Mouse (Mus musculus): ENCODE data around the gene B3gntl1. TPM values are rescaled to one million over a fixed set of nuclear protein-coding genes. Genes with fewer than 3 reads are reported as not detected.

The B3gntl1 gene
- total and polyA plus RNA-seq, 2 experiments, result 2.4 to 2.7 TPM

- Histone ChIP-seq H3K36me3 (ENCODE audit: control insufficient read depth, insufficient read depth, low read length) (peaks cover 22% of the 10 kb centered on the region), H3K4me3 (ENCODE audit: insufficient read depth, low read depth, low read length) (no peak overlapping the region), H3K79me2 (ENCODE audit: control insufficient read depth, insufficient read depth, low read length) (no peaks in the 10 kb centered on the region), H3K27me3 (ENCODE audit: control insufficient read depth, insufficient read depth, low read length) (no peaks in the 10 kb centered on the region), H3K4me1 (ENCODE audit: control insufficient read depth, insufficient read depth, low read length) (no peaks in the 10 kb centered on the region), H3K9ac (ENCODE audit: low read depth, low read length) (no peak overlapping the region), H3K27ac (replicated peaks; ENCODE audit: insufficient read depth, low read depth, low read length) (no peak overlapping the region)
- DNase-seq (ENCODE audit: extremely low read depth, low read depth, low spot score), result no peak
- WGBS, result 96% methylated on average over 2 of the region's 2 CpGs
- TF ChIP-seq CTCF (IDR thresholded peaks at IDR 0.05; ENCODE audit: low read depth, low read length) (no peak), POLR2A (IDR thresholded peaks at IDR 0.05; ENCODE audit: extremely low read depth, insufficient read depth, low read length) (no peak)
Measured at GRCm38 (mm10) chr11:121641501-121642145, 31.3 kb downstream of the B3gntl1 start.

- Histone ChIP-seq H3K4me1 (ENCODE audit: control insufficient read depth, insufficient read depth, low read length) (no peaks in the 10 kb centered on the region), H3K27ac (replicated peaks; ENCODE audit: insufficient read depth, low read depth, low read length) (no peak overlapping the region), H3K79me2 (ENCODE audit: control insufficient read depth, insufficient read depth, low read length) (no peaks in the 10 kb centered on the region), H3K36me3 (ENCODE audit: control insufficient read depth, insufficient read depth, low read length) (peaks cover 13% of the 10 kb centered on the region), H3K4me3 (ENCODE audit: insufficient read depth, low read depth, low read length) (no peak overlapping the region), H3K27me3 (ENCODE audit: control insufficient read depth, insufficient read depth, low read length) (no peaks in the 10 kb centered on the region), H3K9ac (ENCODE audit: low read depth, low read length) (no peak overlapping the region)
- no peak for TF ChIP-seq CTCF (IDR thresholded peaks at IDR 0.05; ENCODE audit: low read depth, low read length)
- TF ChIP-seq POLR2A (IDR thresholded peaks at IDR 0.05; ENCODE audit: extremely low read depth, insufficient read depth, low read length), result no peak
- DNase-seq (ENCODE audit: extremely low read depth, low read depth, low spot score), result no peak
- WGBS, result 89% methylated on average over 10 of the region's 10 CpGs
Measured at GRCm38 (mm10) chr11:121636646-121637045, 36.3 kb downstream of the B3gntl1 start.

GRCm38 (mm10) chr11:121631410-121631809 is 41.5 kb downstream of the B3gntl1 start:
- H3K4me3 ChIP-seq (ENCODE audit: insufficient read depth, low read depth, low read length), result no peak overlapping the region
- H3K36me3 ChIP-seq (ENCODE audit: control insufficient read depth, insufficient read depth, low read length), result no peaks in the 10 kb centered on the region; the same call in 1 of the 2 replicates
- no peak for DNase-seq (ENCODE audit: extremely low read depth, low read depth, low spot score)
- WGBS, result 97% methylated on average over 7 of the region's 7 CpGs
- H3K9ac ChIP-seq (ENCODE audit: low read depth, low read length), result no peak overlapping the region
- no peaks in the 10 kb centered on the region for H3K79me2 ChIP-seq (ENCODE audit: control insufficient read depth, insufficient read depth, low read length)
- no peak overlapping the region for H3K27ac ChIP-seq (replicated peaks; ENCODE audit: insufficient read depth, low read depth, low read length)
- no peaks in the 10 kb centered on the region for H3K4me1 ChIP-seq (ENCODE audit: control insufficient read depth, insufficient read depth, low read length)
- TF ChIP-seq CTCF (IDR thresholded peaks at IDR 0.05; ENCODE audit: low read depth, low read length) (no peak), POLR2A (IDR thresholded peaks at IDR 0.05; ENCODE audit: extremely low read depth, insufficient read depth, low read length) (no peak)
- no peaks in the 10 kb centered on the region for H3K27me3 ChIP-seq (ENCODE audit: control insufficient read depth, insufficient read depth, low read length)

- H3K4me3 ChIP-seq (ENCODE audit: insufficient read depth, low read depth, low read length), result no peak overlapping the region
- no peak overlapping the region for H3K27ac ChIP-seq (replicated peaks; ENCODE audit: insufficient read depth, low read depth, low read length)
- no peak overlapping the region for H3K9ac ChIP-seq (ENCODE audit: low read depth, low read length)
- H3K27me3 ChIP-seq (ENCODE audit: control insufficient read depth, insufficient read depth, low read length), result no peaks in the 10 kb centered on the region
- TF ChIP-seq POLR2A (IDR thresholded peaks at IDR 0.05; ENCODE audit: extremely low read depth, insufficient read depth, low read length) (no peak), CTCF (IDR thresholded peaks at IDR 0.05; ENCODE audit: low read depth, low read length) (no peak)
- no peak for DNase-seq (ENCODE audit: extremely low read depth, low read depth, low spot score)
- H3K4me1 ChIP-seq (ENCODE audit: control insufficient read depth, insufficient read depth, low read length), result no peaks in the 10 kb centered on the region
- no peaks in the 10 kb centered on the region; the same call in 1 of the 2 replicates for H3K36me3 ChIP-seq (ENCODE audit: control insufficient read depth, insufficient read depth, low read length)
- 88% methylated on average over 4 of the region's 4 CpGs for WGBS
- no peaks in the 10 kb centered on the region for H3K79me2 ChIP-seq (ENCODE audit: control insufficient read depth, insufficient read depth, low read length)
Measured at GRCm38 (mm10) chr11:121630406-121630805, 42.5 kb downstream of the B3gntl1 start.

- no peak overlapping the region for H3K4me3 ChIP-seq (ENCODE audit: insufficient read depth, low read depth, low read length)
- no peaks in the 10 kb centered on the region for H3K4me1 ChIP-seq (ENCODE audit: control insufficient read depth, insufficient read depth, low read length)
- no peak overlapping the region for H3K27ac ChIP-seq (replicated peaks; ENCODE audit: insufficient read depth, low read depth, low read length)
- DNase-seq (ENCODE audit: extremely low read depth, low read depth, low spot score), result no peak
- no peaks in the 10 kb centered on the region; the same call in 1 of the 2 replicates for H3K36me3 ChIP-seq (ENCODE audit: control insufficient read depth, insufficient read depth, low read length)
- TF ChIP-seq CTCF (IDR thresholded peaks at IDR 0.05; ENCODE audit: low read depth, low read length) (no peak), POLR2A (IDR thresholded peaks at IDR 0.05; ENCODE audit: extremely low read depth, insufficient read depth, low read length) (no peak)
- no peak overlapping the region for H3K9ac ChIP-seq (ENCODE audit: low read depth, low read length)
- WGBS, result 94% methylated on average over 6 of the region's 6 CpGs
- no peaks in the 10 kb centered on the region for H3K79me2 ChIP-seq (ENCODE audit: control insufficient read depth, insufficient read depth, low read length)
- H3K27me3 ChIP-seq (ENCODE audit: control insufficient read depth, insufficient read depth, low read length), result no peaks in the 10 kb centered on the region
Measured at GRCm38 (mm10) chr11:121629529-121629928, 43.4 kb downstream of the B3gntl1 start.

- H3K79me2 ChIP-seq (ENCODE audit: control insufficient read depth, insufficient read depth, low read length), result no peaks in the 10 kb centered on the region
- H3K27ac ChIP-seq (replicated peaks; ENCODE audit: insufficient read depth, low read depth, low read length), result no peak overlapping the region
- no peak overlapping the region for H3K9ac ChIP-seq (ENCODE audit: low read depth, low read length)
- H3K36me3 ChIP-seq (ENCODE audit: control insufficient read depth, insufficient read depth, low read length), result no peaks in the 10 kb centered on the region; the same call in 1 of the 2 replicates
- H3K27me3 ChIP-seq (ENCODE audit: control insufficient read depth, insufficient read depth, low read length), result no peaks in the 10 kb centered on the region
- TF ChIP-seq CTCF (IDR thresholded peaks at IDR 0.05; ENCODE audit: low read depth, low read length) (no peak), POLR2A (IDR thresholded peaks at IDR 0.05; ENCODE audit: extremely low read depth, insufficient read depth, low read length) (no peak)
- WGBS, result 91% methylated on average over 5 of the region's 5 CpGs
- no peaks in the 10 kb centered on the region for H3K4me1 ChIP-seq (ENCODE audit: control insufficient read depth, insufficient read depth, low read length)
- H3K4me3 ChIP-seq (ENCODE audit: insufficient read depth, low read depth, low read length), result no peak overlapping the region
- DNase-seq (ENCODE audit: extremely low read depth, low read depth, low spot score), result no peak
Measured at GRCm38 (mm10) chr11:121627521-121627920, 45.4 kb downstream of the B3gntl1 start.
